In genomic region chr13:63716498-63716897, GRCm38 (mm10) we compare ENCODE assay signal across 24 mouse cellular contexts.
DNase-seq lines count a peak whose midpoint lies in the region; ATAC-seq and TF ChIP-seq lines count a peak whose summit lies in the region.
"Had no signal": no experiment of that assay in that cellular context is flagged by ENCODE, and none has a peak within 500 bp of the region (broad histone marks: within the 10 kb centered on the region; RNA-seq: fewer than 3 reads in every experiment).

No protein-coding gene starts in this region.

- H3K9ac ChIP-seq in embryonic facial prominence, embryonic 15.5 days, result no peak overlapping the region
- H3K9ac ChIP-seq in lung, postnatal 0 days (replicated peaks; ENCODE audit: low read depth), result no peak overlapping the region
- H3K9ac ChIP-seq: forebrain, embryonic 13.5 days; heart, embryonic 13.5 days; hindbrain, embryonic 13.5 days; liver, postnatal 0 days; stomach, embryonic 15.5 days had no signal

- no peak overlapping the region for H3K4me2 ChIP-seq in embryonic facial prominence, embryonic 15.5 days (replicated peaks)
- H3K4me2 ChIP-seq in lung, postnatal 0 days (replicated peaks; ENCODE audit: low read depth, low read length), result no peak overlapping the region
- H3K4me2 ChIP-seq: forebrain, embryonic 13.5 days; heart, embryonic 13.5 days; hindbrain, embryonic 13.5 days; liver, embryonic 11.5 days; midbrain, embryonic 11.5 days; stomach, embryonic 15.5 days had no signal

- no peak overlapping the region for H3K4me3 ChIP-seq in embryonic facial prominence, embryonic 15.5 days (replicated peaks)
- no peak overlapping the region for H3K4me3 ChIP-seq in embryonic facial prominence, embryonic 10.5 days
- no peak overlapping the region for H3K4me3 ChIP-seq in layer of hippocampus, adult 2 months
- no peak overlapping the region for H3K4me3 ChIP-seq in lung, postnatal 0 days (ENCODE audit: low read depth, low read length)
- no peak overlapping the region for H3K4me3 ChIP-seq in embryonic fibroblast, embryonic 13.5 days (ENCODE audit: insufficient read depth, low read length)
- H3K4me3 ChIP-seq: forebrain, embryonic 13.5 days; heart, embryonic 13.5 days; hindbrain, embryonic 13.5 days; stomach, embryonic 15.5 days had no signal

- ATAC-seq in embryonic facial prominence, embryonic 15.5 days (ENCODE audit: insufficient number of reproducible peaks, low FRiP score, low TSS enrichment, low read depth), result no peak
- no peak for ATAC-seq in lung, postnatal 0 days
- ATAC-seq: activated CD4-positive, CD25-positive, alpha-beta regulatory T cell, adult 4 months; forebrain, embryonic 13.5 days; inflammation-experienced regulatory T-cells, adult 6 months; liver, postnatal 0 days had no signal

- H3K27ac ChIP-seq in embryonic facial prominence, embryonic 15.5 days (replicated peaks), result peak overlapping the region; percentile 44; the same call in 1 of the 2 replicates
- no peak overlapping the region for H3K27ac ChIP-seq in embryonic facial prominence, embryonic 10.5 days (replicated peaks)
- no peak overlapping the region for H3K27ac ChIP-seq in layer of hippocampus, adult 2 months
- H3K27ac ChIP-seq in lung, postnatal 0 days (ENCODE audit: low read length), result peak overlapping the region; percentile 51; the same call in 1 of the 2 replicates
- H3K27ac ChIP-seq in embryonic fibroblast, embryonic 13.5 days (ENCODE audit: insufficient read depth, low read length), result peak overlapping the region; percentile 5
- H3K27ac ChIP-seq: forebrain, embryonic 13.5 days; heart, embryonic 13.5 days; hindbrain, embryonic 13.5 days; stomach, embryonic 15.5 days had no signal

- H3K27me3 ChIP-seq in embryonic facial prominence, embryonic 15.5 days, result no peaks in the 10 kb centered on the region
- no peaks in the 10 kb centered on the region for H3K27me3 ChIP-seq in embryonic facial prominence, embryonic 10.5 days (replicated peaks; ENCODE audit: low read depth, poor library complexity, severe bottlenecking)
- no peaks in the 10 kb centered on the region for H3K27me3 ChIP-seq in lung, postnatal 0 days (replicated peaks; ENCODE audit: insufficient read depth, low read length)
- H3K27me3 ChIP-seq: heart, embryonic 13.5 days; hindbrain, embryonic 13.5 days; stomach, embryonic 15.5 days had no signal

- no peak for TF ChIP-seq POLR2A in embryonic fibroblast, embryonic 13.5 days (IDR thresholded peaks at IDR 0.05; ENCODE audit: low read depth, low read length)

- no peaks in the 10 kb centered on the region for H3K36me3 ChIP-seq in embryonic facial prominence, embryonic 15.5 days
- no peaks in the 10 kb centered on the region for H3K36me3 ChIP-seq in embryonic facial prominence, embryonic 10.5 days (replicated peaks)
- H3K36me3 ChIP-seq in lung, postnatal 0 days (ENCODE audit: insufficient read depth, low read length), result no peaks in the 10 kb centered on the region
- H3K36me3 ChIP-seq: G1E; heart, embryonic 13.5 days; hindbrain, embryonic 13.5 days; stomach, embryonic 15.5 days had no signal

- TF ChIP-seq EP300 in lung, postnatal 0 days (IDR thresholded peaks at IDR 0.05), result no peak

- 0 out of 2 replicates have a peak, but pooled peaks cover 4% of the 10 kb centered on the region for H3K9me3 ChIP-seq in embryonic facial prominence, embryonic 15.5 days (replicated peaks)
- H3K9me3 ChIP-seq in embryonic facial prominence, embryonic 10.5 days, result peaks cover 5% of the 10 kb centered on the region; the same call in 1 of the 2 replicates
- H3K9me3 ChIP-seq in lung, postnatal 0 days (ENCODE audit: low read length), result no peaks in the 10 kb centered on the region
- H3K9me3 ChIP-seq: hindbrain, embryonic 13.5 days; stomach, embryonic 15.5 days had no signal

- H3K4me1 ChIP-seq in embryonic facial prominence, embryonic 15.5 days, result peaks cover 9% of the 10 kb centered on the region
- peaks cover 34% of the 10 kb centered on the region for H3K4me1 ChIP-seq in embryonic facial prominence, embryonic 10.5 days
- H3K4me1 ChIP-seq in lung, postnatal 0 days (ENCODE audit: insufficient read depth, low read depth, low read length), result peaks cover 30% of the 10 kb centered on the region; the same call in 1 of the 2 replicates
- peaks cover 14% of the 10 kb centered on the region for H3K4me1 ChIP-seq in embryonic fibroblast, embryonic 13.5 days (ENCODE audit: control insufficient read depth, insufficient read depth, low read length)

- peak; percentile 51 for TF ChIP-seq CTCF in layer of hippocampus, adult 2 months (conservative IDR thresholded peaks at IDR 0.05)
- TF ChIP-seq CTCF in lung, postnatal 0 days (IDR thresholded peaks at IDR 0.05), result peak; percentile 30
- no peak for TF ChIP-seq CTCF in embryonic fibroblast, embryonic 13.5 days (IDR thresholded peaks at IDR 0.05; ENCODE audit: borderline replicate concordance, insufficient read depth, low read length)

- WGBS in embryonic facial prominence, embryonic 15.5 days, result 97% methylated on average over 1 of the region's 1 CpGs
- 88% methylated on average over 1 of the region's 1 CpGs for WGBS in embryonic facial prominence, embryonic 10.5 days
- WGBS in lung, postnatal 0 days, result 54% methylated on average over 1 of the region's 1 CpGs

- DNase-seq in embryonic facial prominence, embryonic 10.5 days (ENCODE audit: low spot score), result no peak
- DNase-seq in layer of hippocampus, adult 2 months (ENCODE audit: low spot score in 2 of 2), result no peak
- DNase-seq in layer of hippocampus, adult 9-10 months (ENCODE audit: low spot score), result no peak
- DNase-seq in lung, postnatal 0 days (ENCODE audit: low spot score), result peak; percentile 31
- DNase-seq in lung, adult 18-20 months, result no peak
- DNase-seq in layer of hippocampus, postnatal 25 days (ENCODE audit: extremely low spot score in 1 of 2, low spot score in 1 of 2), result no peak
- DNase-seq: cerebellum, adult 11-12 months; gastrocnemius, postnatal 10 days; kidney, adult 8-10 months; kidney, postnatal 25 days; layer of hippocampus, adult 9-11 months; liver, postnatal 0 days; thymus, adult 2 months had no signal

Comparison
In these comparisons a context has a peak if more than half of its experiments do, and no peak if none do; other contexts are left out.
1. H3K27ac ChIP-seq: peak in embryonic facial prominence, embryonic 15.5 days (single experiment), lung, postnatal 0 days (single experiment) and embryonic fibroblast, embryonic 13.5 days (single experiment); none in embryonic facial prominence, embryonic 10.5 days (single experiment) and layer of hippocampus, adult 2 months (single experiment).